Mouse (Mus musculus) neural tube, embryonic 15.5 days (tissue): ENCODE measurements around the gene Prl3c1. TPM values are rescaled to one million over a fixed set of nuclear protein-coding genes. Genes with fewer than 3 reads are reported as not detected.
"Not testable (repeated sequence)": the region's sequence is repeated elsewhere in the genome, so short reads cannot be mapped to it uniquely, and the experiment has no call there.

ENCODE experiments used
- ATAC-seq: fragments of 200-750 bp; cut with Nextera tagmentation; 2 replicates; pipeline ENCODE4 v1.8.0; 2017; ENCODE audit warnings: mild to moderate bottlenecking, moderate TSS enrichment, moderate library complexity; ENCODE audit not compliant: low FRiP score
- H3K27ac ChIP-seq: fragments of 300-500 bp; sonication (generic); replicated peaks from 2 replicates; pipeline ENCODE4 v1.5.1; 2015; ENCODE audit warnings: mild to moderate bottlenecking, inconsistent platforms
- H3K27me3 ChIP-seq: fragments of 300-500 bp; sonication (generic); replicated peaks from 2 replicates; pipeline ENCODE4 v1.6.1; 2015; ENCODE audit warnings: inconsistent platforms
- H3K36me3 ChIP-seq: fragments of 300-500 bp; sonication (generic); 2 replicates; pipeline ENCODE4 v1.6.1; 2015; ENCODE audit warnings: inconsistent platforms
- H3K4me1 ChIP-seq: fragments of 300-500 bp; sonication (generic); 2 replicates; pipeline ENCODE4 v1.6.1; 2015; ENCODE audit warnings: inconsistent platforms
- H3K4me2 ChIP-seq: fragments of 300-500 bp; sonication (generic); 2 replicates; pipeline ENCODE4 v1.6.1; 2015; ENCODE audit warnings: inconsistent platforms, mild to moderate bottlenecking, moderate library complexity
- H3K4me3 ChIP-seq: fragments of 300-500 bp; sonication (generic); replicated peaks from 2 replicates; pipeline ENCODE4 v1.5.1; 2015; ENCODE audit warnings: mild to moderate bottlenecking, inconsistent platforms
- H3K9ac ChIP-seq: fragments of 300-500 bp; sonication (generic); replicated peaks from 2 replicates; pipeline ENCODE4 v1.6.1; 2015; ENCODE audit warnings: mild to moderate bottlenecking, inconsistent platforms
- H3K9me3 ChIP-seq: fragments of 300-500 bp; sonication (generic); replicated peaks from 2 replicates; pipeline ENCODE4 v1.6.1; 2016; ENCODE audit warnings: inconsistent platforms
- WGBS: fragments of 180-500 bp; shearing (Covaris S2); methylation state at CpG from one replicate; pipeline ENCODE4 v1.1.7; 2015; ENCODE audit warnings: mixed read lengths; 5-methylcytosine and 5-hydroxymethylcytosine counted together
- polyA plus RNA-seq: library from polyadenylated mRNA; unstranded; fragments of >200 nt; fragmentation: Nextera tagmentation; extraction: Ambion mirVana; gene quantifications from 2 replicates; pipeline ENCODE4 v1.2.1, GENCODE M21; 2015

The Prl3c1 gene
- not detected in 2 replicates for polyA plus RNA-seq

GRCm38 (mm10) chr13:27196359-27196758 lies at the start of gene Prl3c1:
Gene Prl3c1, plus strand, starts transcription at chr13:27196659.
- Histone ChIP-seq H3K9me3 (no peaks in the 10 kb centered on the region), H3K4me2 (no peak within 1 kb of the TSS), H3K4me1 (no peaks in the 10 kb centered on the region), H3K36me3 (no peaks in the 10 kb centered on the region), H3K4me3 (no peak within 1 kb of the TSS), H3K9ac (no peak within 1 kb of the TSS), H3K27me3 (no peaks in the 10 kb centered on the region), H3K27ac (no peak within 1 kb of the TSS)
- 91% methylated on average over 1 of the region's 1 CpGs for WGBS
- ATAC-seq: no peak

- no peak overlapping the region for H3K4me3 ChIP-seq
- ATAC-seq: no peak
- no peak overlapping the region for H3K9ac ChIP-seq
- WGBS: 63% methylated on average over 1 of the region's 1 CpGs
- H3K27me3 ChIP-seq: no peaks in the 10 kb centered on the region
- no peak overlapping the region for H3K27ac ChIP-seq
- no peaks in the 10 kb centered on the region for H3K4me1 ChIP-seq
- no peaks in the 10 kb centered on the region for H3K36me3 ChIP-seq
- no peaks in the 10 kb centered on the region for H3K9me3 ChIP-seq
- H3K4me2 ChIP-seq: no peak overlapping the region
Measured at GRCm38 (mm10) chr13:27148264-27148663, 48.2 kb upstream of the Prl3c1 start.

- WGBS: 96% methylated on average over 3 of the region's 3 CpGs
- H3K27me3 ChIP-seq, H3K36me3 ChIP-seq, H3K4me3 ChIP-seq, H3K9me3 ChIP-seq, ATAC-seq, H3K9ac ChIP-seq, H3K4me1 ChIP-seq, H3K27ac ChIP-seq, H3K4me2 ChIP-seq: not testable (repeated sequence)
Measured at GRCm38 (mm10) chr13:27156490-27156889, 40.0 kb upstream of the Prl3c1 start, which contains the start of gene Prl3d3. Gene Prl3d3, plus strand, starts transcription at chr13:27156790.

- Histone ChIP-seq H3K4me1 (no peaks in the 10 kb centered on the region), H3K9me3 (no peaks in the 10 kb centered on the region), H3K36me3 (no peaks in the 10 kb centered on the region), H3K4me3 (no peak within 1 kb of the TSS), H3K4me2 (no peak within 1 kb of the TSS), H3K9ac (no peak within 1 kb of the TSS), H3K27ac (no peak within 1 kb of the TSS), H3K27me3 (no peaks in the 10 kb centered on the region)
- WGBS: 100% methylated on average over 1 of the region's 1 CpGs
- no peak for ATAC-seq
Measured at GRCm38 (mm10) chr13:27241547-27241946, 45.1 kb downstream of the Prl3c1 start, which contains the start of gene Prl3b1. Gene Prl3b1, plus strand, starts transcription at chr13:27241847.

Other genes starting within 250 kb of the Prl3c1 start
- gene Prl, start 139.1 kb upstream of the Prl3c1 start, polyA plus RNA-seq: not detected in 2 replicates
- not detected in 2 replicates for gene Prl3d1, start 102.5 kb upstream of the Prl3c1 start, polyA plus RNA-seq
- not detected in 2 replicates for gene Prl3d2, start 75.0 kb upstream of the Prl3c1 start, polyA plus RNA-seq
- not detected in 2 replicates for gene Prl3d3, start 39.9 kb upstream of the Prl3c1 start, polyA plus RNA-seq
- gene Prl3b1, start 45.2 kb downstream of the Prl3c1 start, polyA plus RNA-seq: not detected in 2 replicates
- gene Prl3a1, start 62.8 kb downstream of the Prl3c1 start, polyA plus RNA-seq: not detected in 2 replicates
- gene Prl6a1, start 116.0 kb downstream of the Prl3c1 start, polyA plus RNA-seq: not detected in 2 replicates
- not detected in 2 replicates for gene Prl8a2, start 149.0 kb downstream of the Prl3c1 start, polyA plus RNA-seq
- gene Prl2b1, start 194.2 kb downstream of the Prl3c1 start, polyA plus RNA-seq: not detected in 2 replicates
- gene Prl8a6, start 242.0 kb downstream of the Prl3c1 start, polyA plus RNA-seq: not detected in 2 replicates